Mouse (Mus musculus): ENCODE measurements at regions not wholly inside any gene's neighbourhood (a gene's known extent, or its start where the extent isn't known, plus 50 kb on each side); places are given as distances from the start of the nearest gene placed in this dataset.

DNA sequence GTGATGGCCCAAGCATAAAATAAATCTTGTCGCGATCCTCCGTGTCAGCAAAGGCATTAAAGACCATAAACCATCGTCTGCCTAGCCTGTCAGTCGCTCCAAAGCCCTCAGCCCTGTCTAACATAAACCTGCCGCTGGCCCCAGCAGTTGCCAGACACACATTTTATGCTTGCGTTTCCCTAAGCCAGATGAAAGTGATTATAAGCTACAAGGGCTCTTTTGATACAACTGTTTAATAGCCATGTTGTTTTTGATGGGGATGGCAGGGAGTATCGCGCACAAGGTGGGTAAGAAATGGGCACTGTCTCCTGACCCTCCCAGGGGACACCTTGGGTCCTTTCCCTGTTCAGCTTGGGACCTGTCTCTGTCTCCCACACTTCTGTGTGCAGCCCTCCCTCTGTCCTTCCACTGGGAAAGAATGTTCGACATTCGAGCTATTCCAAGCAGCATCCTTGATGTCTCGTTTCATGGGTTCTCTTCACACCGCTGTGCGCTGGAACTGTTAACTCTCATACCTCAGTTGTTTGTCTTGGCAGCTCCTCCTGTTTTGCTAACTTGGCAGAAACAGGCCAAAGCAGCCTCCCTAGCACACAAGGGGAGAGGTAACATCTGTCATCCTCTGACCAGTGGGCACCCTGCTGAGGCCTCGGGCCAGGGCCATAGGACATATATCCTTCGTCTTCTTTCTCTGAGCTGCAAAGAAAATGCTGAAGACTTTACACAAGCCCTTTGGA is 180.2 kb upstream of the Gmds start:
- Histone ChIP-seq H3K9ac (ENCODE audit: low read length) (no peak overlapping the region), H3K27ac (ENCODE audit: low read depth, low read length) (no peak overlapping the region), H3K4me1 (replicated peaks; ENCODE audit: control insufficient read depth, insufficient read depth, low read length) (no peaks in the 10 kb centered on the region)

GRCm38 (mm10) chr13:32517514-32517913 is 179.0 kb upstream of the Gmds start:
- DNase-seq (ENCODE audit: low spot score) (no peak), ATAC-seq (replicated peaks; ENCODE audit: low FRiP score) (no peak)
- H3K4me2 ChIP-seq (ENCODE audit: low read depth, low read length, severe bottlenecking): no peak overlapping the region
- H3K4me1 ChIP-seq (replicated peaks; ENCODE audit: control insufficient read depth, insufficient read depth, low read length): no peaks in the 10 kb centered on the region
- no peaks in the 10 kb centered on the region for H3K9me3 ChIP-seq (ENCODE audit: control insufficient read depth, low read length)
- no peak overlapping the region for H3K9ac ChIP-seq (ENCODE audit: low read length)
- H3K27me3 ChIP-seq (ENCODE audit: control insufficient read depth, insufficient read depth, low read length): no peaks in the 10 kb centered on the region
- 85% methylated on average over 8 of the region's 8 CpGs for WGBS
- H3K4me3 ChIP-seq (ENCODE audit: low read depth, low read length): no peak overlapping the region
- no peaks in the 10 kb centered on the region for H3K36me3 ChIP-seq (ENCODE audit: control insufficient read depth, insufficient read depth, low read length)
- no peak overlapping the region for H3K27ac ChIP-seq (ENCODE audit: low read depth, low read length)

More for the DNA sequence above, 180.2 kb upstream of the Gmds start:
- no peak overlapping the region for H3K4me2 ChIP-seq (ENCODE audit: low read depth, low read length, severe bottlenecking)
- no peak overlapping the region for H3K4me3 ChIP-seq (ENCODE audit: low read depth, low read length)
- no peaks in the 10 kb centered on the region for H3K36me3 ChIP-seq (ENCODE audit: control insufficient read depth, insufficient read depth, low read length)
- no peaks in the 10 kb centered on the region for H3K27me3 ChIP-seq (ENCODE audit: control insufficient read depth, insufficient read depth, low read length)
- H3K9me3 ChIP-seq (ENCODE audit: control insufficient read depth, low read length): no peaks in the 10 kb centered on the region
- WGBS: 72% methylated on average over 16 of the region's 16 CpGs
- no peak for ATAC-seq (replicated peaks; ENCODE audit: low FRiP score)
- no peak for DNase-seq (ENCODE audit: low spot score)

DNA sequence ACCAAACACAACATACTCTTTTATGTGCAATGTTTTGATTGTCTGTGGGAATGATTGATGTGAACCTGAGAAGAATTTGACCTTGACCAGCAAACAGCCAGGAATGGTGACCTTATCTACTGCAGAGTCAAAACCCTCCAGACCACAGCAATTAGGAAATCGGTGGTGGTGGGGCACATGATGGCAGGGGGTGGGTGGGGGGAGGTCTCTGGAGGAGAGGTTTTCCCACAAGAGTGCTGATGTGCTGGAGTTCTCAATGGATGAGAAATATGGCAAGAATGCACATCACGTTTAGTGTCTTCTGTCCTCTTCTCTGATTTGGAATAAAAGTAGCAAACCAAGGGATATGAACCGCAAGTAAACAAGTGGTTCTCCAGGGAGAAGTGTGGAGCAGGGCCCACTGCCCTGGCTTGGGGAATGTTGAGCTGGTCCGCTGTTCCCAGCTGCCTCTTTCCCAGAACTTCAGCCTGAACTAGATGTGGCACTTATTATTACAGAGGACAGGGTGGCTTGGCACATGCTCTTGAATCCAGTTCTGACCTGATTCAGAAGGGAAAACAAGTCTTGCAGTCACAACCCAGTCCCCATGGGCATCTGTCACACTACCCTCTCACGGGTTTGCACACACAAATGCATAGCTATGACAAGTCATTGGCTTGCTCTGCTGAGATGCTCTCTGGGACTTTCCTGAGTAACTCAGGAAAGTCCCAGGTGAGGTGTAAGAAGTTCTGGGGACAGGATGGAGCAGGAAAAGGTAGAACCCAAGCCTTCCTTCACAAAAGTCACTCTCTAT is 170.9 kb upstream of the Gmds start:
- no peak for DNase-seq (ENCODE audit: low spot score)
- no peak for ATAC-seq (replicated peaks; ENCODE audit: low FRiP score)
- WGBS: 75% methylated on average over 5 of the region's 5 CpGs
- H3K9me3 ChIP-seq (ENCODE audit: control insufficient read depth, low read length): no peaks in the 10 kb centered on the region
- no peak overlapping the region for H3K27ac ChIP-seq (ENCODE audit: low read depth, low read length)
- no peaks in the 10 kb centered on the region for H3K27me3 ChIP-seq (ENCODE audit: control insufficient read depth, insufficient read depth, low read length)
- H3K4me1 ChIP-seq (replicated peaks; ENCODE audit: control insufficient read depth, insufficient read depth, low read length): no peaks in the 10 kb centered on the region
- H3K4me2 ChIP-seq (ENCODE audit: low read depth, low read length, severe bottlenecking): no peak overlapping the region
- no peak overlapping the region for H3K4me3 ChIP-seq (ENCODE audit: low read depth, low read length)
- H3K9ac ChIP-seq (ENCODE audit: low read length): no peak overlapping the region
- no peaks in the 10 kb centered on the region for H3K36me3 ChIP-seq (ENCODE audit: control insufficient read depth, insufficient read depth, low read length)

- no peak for ATAC-seq (replicated peaks; ENCODE audit: low FRiP score)
- Histone ChIP-seq H3K27me3 (ENCODE audit: control insufficient read depth, insufficient read depth, low read length) (no peaks in the 10 kb centered on the region), H3K9ac (ENCODE audit: low read length) (no peak overlapping the region), H3K36me3 (ENCODE audit: control insufficient read depth, insufficient read depth, low read length) (no peaks in the 10 kb centered on the region), H3K4me1 (replicated peaks; ENCODE audit: control insufficient read depth, insufficient read depth, low read length) (no peaks in the 10 kb centered on the region), H3K27ac (ENCODE audit: low read depth, low read length) (no peak overlapping the region), H3K9me3 (ENCODE audit: control insufficient read depth, low read length) (no peaks in the 10 kb centered on the region), H3K4me3 (ENCODE audit: low read depth, low read length) (no peak overlapping the region), H3K4me2 (ENCODE audit: low read depth, low read length, severe bottlenecking) (no peak overlapping the region)
- 90% methylated on average over 3 of the region's 3 CpGs for WGBS
- DNase-seq (ENCODE audit: low spot score): no peak
Measured at GRCm38 (mm10) chr13:32508447-32508846, 169.9 kb upstream of the Gmds start.

GRCm38 (mm10) chr13:32507825-32508224 is 169.3 kb upstream of the Gmds start:
- 88% methylated on average over 2 of the region's 2 CpGs for WGBS
- no peaks in the 10 kb centered on the region for H3K9me3 ChIP-seq (ENCODE audit: control insufficient read depth, low read length)
- no peak overlapping the region for H3K4me2 ChIP-seq (ENCODE audit: low read depth, low read length, severe bottlenecking)
- no peaks in the 10 kb centered on the region for H3K4me1 ChIP-seq (replicated peaks; ENCODE audit: control insufficient read depth, insufficient read depth, low read length)
- no peak overlapping the region for H3K27ac ChIP-seq (ENCODE audit: low read depth, low read length)
- H3K36me3 ChIP-seq (ENCODE audit: control insufficient read depth, insufficient read depth, low read length): no peaks in the 10 kb centered on the region
- DNase-seq (ENCODE audit: low spot score): no peak
- H3K27me3 ChIP-seq (ENCODE audit: control insufficient read depth, insufficient read depth, low read length): no peaks in the 10 kb centered on the region
- no peak for ATAC-seq (replicated peaks; ENCODE audit: low FRiP score)
- no peak overlapping the region for H3K9ac ChIP-seq (ENCODE audit: low read length)
- H3K4me3 ChIP-seq (ENCODE audit: low read depth, low read length): no peak overlapping the region

- ATAC-seq (replicated peaks; ENCODE audit: low FRiP score) (no peak), DNase-seq (ENCODE audit: low spot score) (no peak)
- no peak overlapping the region for H3K27ac ChIP-seq (ENCODE audit: low read depth, low read length)
- no peaks in the 10 kb centered on the region for H3K36me3 ChIP-seq (ENCODE audit: control insufficient read depth, insufficient read depth, low read length)
- no peak overlapping the region for H3K4me2 ChIP-seq (ENCODE audit: low read depth, low read length, severe bottlenecking)
- H3K9me3 ChIP-seq (ENCODE audit: control insufficient read depth, low read length): no peaks in the 10 kb centered on the region
- H3K9ac ChIP-seq (ENCODE audit: low read length): no peak overlapping the region
- no peaks in the 10 kb centered on the region for H3K27me3 ChIP-seq (ENCODE audit: control insufficient read depth, insufficient read depth, low read length)
- no peaks in the 10 kb centered on the region for H3K4me1 ChIP-seq (replicated peaks; ENCODE audit: control insufficient read depth, insufficient read depth, low read length)
- 78% methylated on average over 8 of the region's 8 CpGs for WGBS
- no peak overlapping the region for H3K4me3 ChIP-seq (ENCODE audit: low read depth, low read length)
Measured at GRCm38 (mm10) chr13:32498205-32498790, 159.8 kb upstream of the Gmds start.

GRCm38 (mm10) chr13:32496263-32496662 is 157.7 kb upstream of the Gmds start:
- no peaks in the 10 kb centered on the region for H3K9me3 ChIP-seq (ENCODE audit: control insufficient read depth, low read length)
- H3K27ac ChIP-seq (ENCODE audit: low read depth, low read length): no peak overlapping the region
- H3K27me3 ChIP-seq (ENCODE audit: control insufficient read depth, insufficient read depth, low read length): no peaks in the 10 kb centered on the region
- H3K4me1 ChIP-seq (replicated peaks; ENCODE audit: control insufficient read depth, insufficient read depth, low read length): no peaks in the 10 kb centered on the region
- WGBS: 91% methylated on average over 2 of the region's 2 CpGs
- no peak overlapping the region for H3K4me2 ChIP-seq (ENCODE audit: low read depth, low read length, severe bottlenecking)
- H3K9ac ChIP-seq (ENCODE audit: low read length): no peak overlapping the region
- DNase-seq (ENCODE audit: low spot score): no peak
- H3K36me3 ChIP-seq (ENCODE audit: control insufficient read depth, insufficient read depth, low read length): no peaks in the 10 kb centered on the region
- no peak overlapping the region for H3K4me3 ChIP-seq (ENCODE audit: low read depth, low read length)
- no peak for ATAC-seq (replicated peaks; ENCODE audit: low FRiP score)

- WGBS: 75% methylated on average over 6 of the region's 6 CpGs
- ATAC-seq (replicated peaks; ENCODE audit: low FRiP score): no peak
- Histone ChIP-seq H3K27ac (ENCODE audit: low read depth, low read length) (no peak overlapping the region), H3K36me3 (ENCODE audit: control insufficient read depth, insufficient read depth, low read length) (no peaks in the 10 kb centered on the region), H3K27me3 (ENCODE audit: control insufficient read depth, insufficient read depth, low read length) (no peaks in the 10 kb centered on the region), H3K4me1 (replicated peaks; ENCODE audit: control insufficient read depth, insufficient read depth, low read length) (no peaks in the 10 kb centered on the region), H3K9ac (ENCODE audit: low read length) (no peak overlapping the region), H3K4me3 (ENCODE audit: low read depth, low read length) (no peak overlapping the region), H3K9me3 (ENCODE audit: control insufficient read depth, low read length) (no peaks in the 10 kb centered on the region), H3K4me2 (ENCODE audit: low read depth, low read length, severe bottlenecking) (no peak overlapping the region)
- DNase-seq (ENCODE audit: low spot score): no peak
Measured at GRCm38 (mm10) chr13:32495063-32495462, 156.5 kb upstream of the Gmds start.
